Mouse (Mus musculus) lung, postnatal 14 days (tissue): ENCODE measurements around the gene Gm17387.

Experiments
- DNase-seq: peaks from one replicate; pipeline ENCODE4 v3.0.0; 2021

Gm17387 gene

DNA sequence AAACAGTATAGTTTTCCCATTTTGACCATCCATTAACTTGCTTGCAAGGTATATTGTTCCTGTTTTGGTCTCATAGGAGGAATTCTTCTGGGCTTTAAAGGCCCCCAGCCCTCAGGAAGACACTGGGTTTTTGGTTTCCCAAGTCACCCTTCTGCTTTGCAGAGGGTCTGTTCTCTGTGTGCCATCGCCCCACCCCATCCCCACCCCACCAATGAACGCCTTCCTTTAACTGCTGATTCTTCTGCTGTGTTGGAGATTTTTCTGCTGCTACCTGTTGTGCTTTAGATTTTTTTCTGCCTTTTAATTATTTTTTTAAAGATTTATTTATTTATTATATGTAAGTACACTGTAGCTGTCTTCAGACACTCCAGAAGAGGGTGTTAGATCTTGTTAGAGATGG is at the start of gene Gm17387:
Gm17387 (plus strand) TSS at position 301 of the 400 bp plus-strand sequence.
- no peak for DNase-seq

- no peak for DNase-seq
These were observed 47.2 kb upstream of the Gm17387 start for GRCm38 (mm10) chr7:140981704-140982103.

DNA sequence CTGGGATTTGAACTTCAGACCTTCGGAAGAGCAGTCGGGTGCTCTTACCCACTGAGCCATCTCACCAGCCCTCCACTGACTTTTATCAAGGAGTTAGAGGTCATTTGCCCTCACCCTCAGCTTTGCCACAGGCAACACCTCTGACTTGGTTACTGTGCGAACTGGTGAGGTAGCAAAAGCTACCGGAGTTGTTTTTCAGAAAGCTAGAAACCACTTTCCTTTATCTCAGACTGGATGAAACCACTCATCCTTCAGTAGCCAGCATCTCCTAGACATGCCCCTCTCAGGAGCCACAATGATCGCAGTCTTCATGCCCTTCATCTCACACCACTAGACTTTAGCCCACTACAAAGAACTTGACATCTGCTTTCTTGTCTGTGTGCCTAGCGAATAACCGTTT is 46.0 kb upstream of the Gm17387 start:
- DNase-seq: no peak

DNA sequence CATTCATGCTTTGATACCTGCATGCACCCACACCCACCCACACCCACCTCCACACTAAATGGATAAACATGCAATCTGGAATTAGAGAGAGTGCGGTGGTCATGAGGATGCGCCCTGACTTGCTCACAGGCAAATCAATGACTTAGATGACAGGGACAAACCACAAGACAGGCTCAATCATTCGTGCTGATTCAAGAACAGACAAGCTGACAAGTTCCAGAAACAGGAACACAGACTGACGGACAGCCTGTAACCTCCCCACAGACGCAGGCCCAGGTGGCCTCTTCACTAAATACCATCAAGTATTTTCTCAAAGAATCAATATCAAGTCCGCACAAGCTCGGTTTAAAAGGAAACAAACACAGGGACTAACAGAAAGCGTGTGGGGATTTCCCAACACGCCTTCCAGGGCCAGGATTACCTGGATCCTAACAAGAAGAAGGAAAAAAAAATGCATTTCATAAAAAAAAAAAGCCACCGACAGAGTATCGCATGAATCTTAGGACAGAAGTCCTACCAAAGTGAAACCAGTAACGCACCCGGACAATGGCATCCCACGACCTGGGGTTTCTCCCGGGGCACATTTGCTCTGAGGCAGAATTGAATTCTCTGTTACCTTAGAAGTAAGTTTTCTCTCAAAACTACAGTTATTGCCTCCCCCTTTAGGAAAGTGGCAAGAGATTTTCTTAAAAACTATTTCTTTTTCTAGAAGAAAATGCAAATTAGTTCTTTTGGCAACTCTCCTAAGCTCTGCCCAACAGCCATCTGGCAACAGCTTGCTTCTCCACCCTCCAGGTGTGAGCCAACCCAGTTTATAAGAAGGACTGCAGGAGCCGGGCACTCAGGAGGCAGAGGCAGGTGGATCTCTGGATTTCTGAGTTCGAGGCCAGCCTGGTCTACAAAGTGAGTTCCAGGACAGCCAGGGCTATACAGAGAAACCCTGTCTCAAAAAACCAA is 41.5 kb upstream of the Gm17387 start:
- DNase-seq: no peak

GRCm38 (mm10) chr7:140989022-140989421 is 39.9 kb upstream of the Gm17387 start:
- no peak for DNase-seq

DNA sequence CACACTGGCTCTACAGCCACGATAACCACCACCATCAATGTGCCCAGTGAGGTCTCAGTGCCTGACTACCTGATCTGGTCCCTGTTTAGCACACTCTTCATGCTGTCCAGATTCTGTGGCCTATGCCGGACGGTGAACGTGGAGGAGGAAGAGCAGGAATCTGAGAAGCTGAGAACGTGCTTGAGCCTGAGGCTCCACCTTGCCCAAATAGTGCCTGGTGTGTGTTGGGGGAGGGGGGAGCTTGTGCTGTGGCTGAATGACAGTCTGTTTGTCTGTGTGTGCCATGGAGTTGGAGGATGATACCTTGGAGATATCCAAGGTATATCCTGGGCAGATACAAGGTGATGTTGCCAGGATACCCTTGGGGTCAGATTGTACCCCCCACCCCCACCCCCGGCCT is 38.7 kb upstream of the Gm17387 start:
- DNase-seq: no peak

GRCm38 (mm10) chr7:140990622-140991021 is 38.3 kb upstream of the Gm17387 start:
- DNase-seq: no peak

DNA sequence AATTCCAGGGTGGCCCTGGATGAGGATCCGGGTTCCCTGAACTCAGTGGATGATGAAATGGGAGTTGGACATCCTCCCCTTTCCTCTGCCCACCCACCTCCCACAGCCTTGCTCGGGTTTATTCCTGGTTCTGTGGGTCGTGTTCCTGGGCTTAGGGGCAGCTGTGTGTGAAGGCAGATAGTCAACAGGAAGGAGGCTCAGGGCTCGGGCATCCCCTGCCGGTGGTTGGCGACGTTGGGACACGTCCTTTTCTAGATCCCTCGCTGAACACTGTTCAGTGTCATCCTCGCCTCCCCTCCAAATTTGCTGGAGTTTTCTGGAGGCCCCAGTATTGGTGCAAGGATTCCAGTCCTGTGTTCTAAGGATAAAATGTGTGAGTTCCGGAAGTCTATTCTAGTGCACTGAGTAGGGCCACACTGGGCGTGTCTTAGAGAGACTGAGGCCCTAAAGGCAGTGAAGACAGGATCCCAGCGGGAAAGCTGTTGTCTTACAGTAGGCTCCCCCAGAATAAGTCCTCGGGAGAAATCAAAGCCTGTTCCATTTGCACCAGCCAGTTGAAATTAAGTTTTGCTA is 37.7 kb upstream of the Gm17387 start:
- no peak for DNase-seq

DNA sequence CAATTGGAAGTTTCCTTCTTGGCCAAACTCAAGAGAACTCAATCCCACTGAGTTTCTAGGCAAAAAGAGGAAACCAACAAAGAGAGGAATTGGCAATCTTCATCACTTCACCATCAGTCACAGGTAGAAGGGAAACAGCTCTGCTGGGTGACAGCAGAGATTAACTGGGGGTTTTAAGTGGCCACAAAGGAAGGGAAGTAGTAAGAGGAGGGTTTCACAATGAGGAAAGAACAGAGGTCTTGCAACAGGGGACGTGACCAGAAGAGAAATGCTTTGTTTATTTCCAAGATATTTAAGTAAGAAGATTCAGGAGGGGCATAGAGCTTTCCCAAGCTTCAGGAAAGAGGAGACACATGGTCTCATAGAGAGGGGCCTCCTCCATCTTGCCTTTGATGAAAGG is 31.1 kb upstream of the Gm17387 start:
- no peak for DNase-seq

DNA sequence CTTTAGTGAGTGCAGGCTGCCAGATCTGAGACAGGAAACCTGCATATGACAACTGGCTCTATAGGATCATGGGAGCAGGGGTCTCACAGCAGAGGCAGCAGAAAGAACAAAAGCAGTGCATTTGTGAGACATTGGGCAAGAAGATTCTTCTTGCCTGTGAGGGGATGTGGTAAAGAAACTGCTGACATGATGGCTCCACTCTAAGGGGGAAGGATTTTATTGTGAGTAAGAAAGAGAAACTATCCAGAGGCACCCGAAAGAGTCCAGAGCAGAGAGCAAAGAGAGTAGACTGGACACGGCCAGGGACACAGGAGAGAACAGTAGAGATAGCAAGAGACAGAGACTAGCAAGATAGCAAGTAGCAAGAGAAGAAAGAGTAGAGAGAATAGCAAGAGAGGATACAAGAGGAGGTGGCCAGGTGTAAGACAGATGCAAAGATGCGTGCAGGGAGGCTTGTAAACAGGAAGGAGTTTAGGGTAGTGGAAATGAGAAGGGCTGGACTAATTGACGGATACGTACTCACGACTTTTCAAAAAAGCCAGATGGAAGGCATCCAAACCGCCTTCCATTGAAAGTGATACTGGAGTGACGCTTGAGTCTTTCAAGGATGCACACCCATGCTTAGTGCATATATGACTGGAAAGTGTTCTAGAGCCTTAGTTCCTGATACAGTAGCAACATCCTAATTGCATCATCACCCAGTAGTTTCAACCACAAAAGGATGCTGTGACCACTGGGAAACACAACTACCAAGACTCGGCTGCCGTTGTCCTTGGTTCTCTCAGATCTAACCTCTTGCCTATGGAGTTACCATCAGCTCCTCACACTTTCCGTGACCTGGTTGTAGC is 29.9 kb upstream of the Gm17387 start:
- no peak for DNase-seq

DNA sequence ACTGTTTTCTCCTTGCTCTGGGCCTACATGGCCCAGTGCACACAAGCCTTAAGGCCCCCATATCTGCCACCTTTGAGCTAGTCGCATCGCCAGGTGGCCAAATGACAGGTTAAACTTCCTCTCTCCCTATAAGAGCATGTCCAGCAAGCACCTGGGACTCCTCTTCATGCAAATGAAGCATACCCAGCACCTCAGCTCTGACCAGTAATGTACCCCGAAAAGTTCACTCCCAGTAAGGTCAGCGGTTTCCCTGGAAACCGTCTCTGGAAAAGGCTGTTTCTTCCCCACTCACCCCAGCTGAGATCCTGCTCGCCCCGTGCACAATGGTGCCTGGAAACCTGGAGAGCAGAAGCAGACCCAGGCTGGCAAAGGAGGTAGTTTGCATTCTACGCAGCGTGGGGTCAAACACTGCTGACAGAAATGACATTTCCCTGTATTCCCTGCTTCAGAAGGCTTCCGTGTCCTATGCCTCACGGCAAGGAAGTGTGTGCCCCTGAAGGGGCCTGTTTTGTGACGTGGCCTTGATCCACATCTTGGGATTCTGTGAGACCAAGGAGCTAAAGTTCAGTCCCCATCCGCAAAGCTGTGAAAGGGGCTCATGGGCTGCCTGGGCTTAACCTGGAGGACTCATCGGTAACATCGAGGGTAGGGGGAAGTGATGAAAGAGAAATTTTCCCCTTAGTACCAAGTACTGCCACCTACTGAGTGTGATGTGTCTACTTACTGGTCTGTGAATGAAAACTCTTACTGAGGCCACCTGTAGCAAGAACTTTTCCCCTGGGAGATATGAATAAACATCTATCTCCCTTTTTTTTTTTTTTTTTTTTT is 27.8 kb upstream of the Gm17387 start:
- no peak for DNase-seq

DNA sequence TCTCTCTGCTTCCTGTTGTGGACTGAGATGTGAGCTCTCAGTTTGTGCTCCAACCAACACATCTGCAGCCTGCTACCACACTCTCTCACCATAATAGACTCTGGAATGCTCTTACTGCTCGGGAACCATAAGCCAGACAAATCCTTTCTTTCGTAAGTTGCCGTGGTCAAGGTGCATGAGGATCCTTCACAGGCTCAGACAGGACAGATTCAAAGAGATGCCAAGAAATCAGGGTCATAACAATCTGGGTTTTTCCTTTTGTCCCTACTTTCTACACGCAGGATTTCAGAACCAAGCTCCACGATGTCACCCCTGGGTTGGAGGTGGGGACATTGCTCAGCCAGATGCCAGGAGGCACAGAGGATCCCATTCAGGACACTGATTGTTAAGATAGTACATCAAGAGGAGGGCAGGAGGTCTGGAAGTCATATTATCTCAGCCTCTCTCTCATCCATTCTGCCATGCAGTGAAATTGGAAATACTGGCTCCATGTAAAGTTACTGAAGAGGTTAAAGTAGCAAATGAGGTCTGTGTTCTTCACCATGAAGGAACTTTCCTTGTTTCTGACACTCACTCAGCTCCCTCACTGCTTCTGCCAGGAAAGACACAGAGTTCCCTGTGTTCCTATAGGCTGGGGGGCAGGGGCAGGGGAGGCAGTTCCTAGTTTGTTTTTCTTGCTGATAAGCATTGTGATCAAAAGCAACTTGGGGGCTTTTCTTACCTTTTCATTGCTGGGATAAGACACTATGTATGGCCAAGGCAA is 25.5 kb upstream of the Gm17387 start:
- DNase-seq: no peak

GRCm38 (mm10) chr7:141006446-141006845 is 22.5 kb upstream of the Gm17387 start:
- DNase-seq: no peak

DNA sequence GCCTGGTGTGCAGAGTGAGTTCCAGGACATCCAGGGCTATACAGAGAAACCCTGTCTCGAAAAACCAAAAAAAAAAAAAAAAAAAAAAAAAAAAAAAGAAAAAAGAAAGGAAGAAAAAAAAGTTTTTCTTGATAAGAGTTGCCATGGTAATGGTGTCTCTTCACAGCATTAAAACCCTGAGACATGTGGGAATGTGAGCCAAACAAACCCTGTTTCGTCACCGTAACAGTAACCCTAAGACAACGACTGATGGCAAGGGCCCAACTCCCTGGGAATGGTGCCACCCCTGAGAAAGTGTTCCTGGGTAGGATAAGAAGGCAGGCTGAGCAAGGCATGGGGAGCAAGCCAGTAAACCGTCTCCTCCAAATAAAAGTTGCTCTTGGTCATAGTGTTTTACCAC is 22.0 kb upstream of the Gm17387 start:
- DNase-seq: peak; percentile 54

GRCm38 (mm10) chr7:141008312-141008761 is 20.6 kb upstream of the Gm17387 start:
- peak; percentile 49 for DNase-seq

DNA sequence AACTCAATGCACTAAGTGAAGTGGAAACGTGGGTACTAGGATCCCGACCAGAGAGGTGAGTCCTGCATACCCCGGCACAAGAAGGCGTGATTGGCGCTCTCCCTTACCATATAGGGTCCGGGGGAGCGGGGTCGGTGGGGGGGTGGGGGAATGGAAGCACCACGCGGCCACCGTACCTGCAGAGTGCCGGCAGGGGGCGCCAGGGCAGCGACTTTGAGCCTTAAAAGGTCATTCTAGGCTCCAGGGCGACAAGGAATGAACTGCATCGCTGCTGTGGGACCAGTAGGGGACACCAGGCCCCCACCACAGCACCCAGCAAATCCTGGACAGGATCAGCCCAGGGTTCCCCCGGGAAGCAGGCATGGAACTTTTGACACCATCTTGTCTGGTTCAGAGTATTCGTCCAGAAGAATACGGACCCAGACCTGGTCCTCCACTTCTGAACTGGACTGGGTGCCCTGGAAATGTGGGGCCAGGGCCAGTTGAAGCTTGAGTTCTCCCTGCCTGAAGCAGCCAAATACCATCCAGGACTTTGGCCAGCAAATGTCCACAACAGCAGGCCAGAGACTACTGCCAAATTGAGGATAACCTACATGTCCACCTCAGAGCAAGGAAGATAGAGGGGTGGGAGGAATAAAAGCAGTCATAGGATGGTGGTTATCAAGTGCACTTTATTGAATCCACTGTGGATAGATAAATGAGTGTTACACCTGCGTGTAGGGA is 19.8 kb upstream of the Gm17387 start:
- peak; percentile 93 for DNase-seq

GRCm38 (mm10) chr7:141009665-141010064 is 19.3 kb upstream of the Gm17387 start:
- DNase-seq: no peak

GRCm38 (mm10) chr7:141010593-141010992 is 18.3 kb upstream of the Gm17387 start, which contains the start of gene Ifitm3:
TSS of gene Ifitm3 (minus strand) at chr7:141010770.
- DNase-seq: peak; percentile 57

DNA sequence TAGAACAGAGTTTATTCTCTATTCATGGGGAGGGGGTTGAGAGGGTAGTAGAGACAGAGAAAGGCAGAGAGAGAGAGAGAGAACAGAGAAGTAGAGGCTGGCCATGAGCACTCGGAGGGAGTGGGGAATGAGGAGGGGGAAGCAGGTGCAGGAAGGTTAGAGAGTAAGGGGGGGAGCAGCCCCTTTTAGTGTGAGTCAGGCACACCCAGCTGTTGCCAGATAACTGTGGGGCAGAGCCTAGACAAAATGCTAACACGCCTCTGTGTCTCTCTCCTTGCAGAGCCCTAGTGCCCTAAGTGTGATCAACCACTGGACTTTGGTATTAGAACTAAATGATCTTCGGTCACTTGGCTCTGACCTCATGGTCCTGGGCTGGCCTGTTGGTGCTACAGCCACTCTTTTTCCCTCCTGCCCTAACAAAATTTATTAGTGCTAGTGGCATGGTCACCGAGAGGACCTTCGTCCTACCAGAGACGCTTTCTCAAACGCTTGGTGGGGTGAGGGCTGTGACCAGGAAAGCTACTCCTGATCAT is 17.6 kb upstream of the Gm17387 start:
- no peak for DNase-seq
